Mouse (Mus musculus): ENCODE results near the gene Rnf41.

GRCm38 (mm10) chr10:128377940-128378448, 33.5 kb upstream of the Rnf41 start:
- TF ChIP-seq CTCF (IDR thresholded peaks at IDR 0.05; ENCODE audit: low read depth, low read length) (no peak), POLR2A (IDR thresholded peaks at IDR 0.05; ENCODE audit: insufficient read depth, low read length) (no peak)

All from ES-Bruce4 (cell line).